7 mouse cellular contexts compared by ENCODE assay signal in the genomic region with DNA sequence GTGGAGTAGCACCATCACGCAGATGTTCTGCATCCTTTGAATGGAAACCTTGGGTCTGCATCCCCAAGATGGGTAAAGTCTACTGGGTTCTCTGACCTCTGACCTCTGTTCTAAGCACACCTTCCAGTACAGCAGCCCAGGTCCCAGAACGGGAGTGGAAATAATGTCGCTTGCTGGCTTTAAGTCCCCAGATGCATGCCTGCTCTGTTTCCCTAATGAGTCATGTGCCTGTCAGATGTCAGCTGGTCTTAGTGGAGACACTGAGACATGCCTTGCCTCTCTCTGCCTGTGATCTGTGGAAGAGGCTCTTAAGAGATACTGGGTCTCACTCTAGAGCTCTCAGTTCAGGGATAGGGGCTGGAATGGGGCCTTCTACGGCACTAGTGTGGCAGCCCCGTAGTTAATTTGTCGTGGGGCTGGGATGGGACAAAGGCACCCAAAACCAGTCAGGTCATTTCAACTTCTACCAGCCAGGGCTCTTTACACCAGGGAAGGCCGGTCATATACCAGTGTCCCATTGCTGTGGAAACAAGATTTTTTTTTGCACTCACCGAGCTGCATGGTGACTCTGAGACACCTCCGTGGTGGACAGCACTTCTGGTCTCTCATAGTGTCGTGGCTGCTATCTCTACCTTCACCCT.
DNase-seq lines count a peak whose midpoint lies in the region; ATAC-seq and TF ChIP-seq lines count a peak whose summit lies in the region.

No protein-coding gene starts in this region.

- WGBS in neural tube, embryonic 11.5 days: 27% methylated on average over 10 of the region's 10 CpGs
- WGBS in forebrain, embryonic 12.5 days: 16% methylated on average over 10 of the region's 10 CpGs
- WGBS in limb, embryonic 13.5 days: 42% methylated on average over 10 of the region's 10 CpGs
- 37% methylated on average over 10 of the region's 10 CpGs for WGBS in stomach, postnatal 0 days

- no peak for TF ChIP-seq CTCF in stomach, postnatal 0 days (IDR thresholded peaks at IDR 0.05; ENCODE audit: low read depth)

- H3K4me2 ChIP-seq in neural tube, embryonic 11.5 days (ENCODE audit: low read depth): peak overlapping the region; percentile 25; the same call in 1 of the 2 replicates
- peak overlapping the region; percentile 38 for H3K4me2 ChIP-seq in forebrain, embryonic 12.5 days
- no peak overlapping the region for H3K4me2 ChIP-seq in limb, embryonic 13.5 days (replicated peaks)
- H3K4me2 ChIP-seq in stomach, postnatal 0 days (replicated peaks; ENCODE audit: low read depth): no peak overlapping the region

- H3K9ac ChIP-seq in neural tube, embryonic 11.5 days (ENCODE audit: low read length): peak overlapping the region; percentile 62
- H3K9ac ChIP-seq in forebrain, embryonic 12.5 days: peak overlapping the region; percentile 59
- peak overlapping the region; percentile 43; the same call in 1 of the 2 replicates for H3K9ac ChIP-seq in limb, embryonic 13.5 days
- no peak overlapping the region for H3K9ac ChIP-seq in stomach, postnatal 0 days (ENCODE audit: low read length)

- no peak overlapping the region for H3K4me3 ChIP-seq in neural tube, embryonic 11.5 days (ENCODE audit: low read depth, low read length)
- 0 out of 2 replicates have a peak overlapping the region, but pooled peaks have one; percentile 2 for H3K4me3 ChIP-seq in forebrain, embryonic 12.5 days (replicated peaks)
- no peak overlapping the region for H3K4me3 ChIP-seq in limb, embryonic 13.5 days
- no peak overlapping the region for H3K4me3 ChIP-seq in stomach, postnatal 0 days (ENCODE audit: low read depth, low read length)

- H3K27ac ChIP-seq in neural tube, embryonic 11.5 days (ENCODE audit: low read depth, low read length): peak overlapping the region; percentile 98
- H3K27ac ChIP-seq in forebrain, embryonic 12.5 days: peak overlapping the region; percentile 99
- H3K27ac ChIP-seq in limb, embryonic 13.5 days: peak overlapping the region; percentile 84
- H3K27ac ChIP-seq in stomach, postnatal 0 days (replicated peaks): peak overlapping the region; percentile 79

- ATAC-seq in neural tube, embryonic 11.5 days (ENCODE audit: insufficient read depth, low FRiP score, low TSS enrichment): no peak
- ATAC-seq in forebrain, embryonic 12.5 days (ENCODE audit: low FRiP score): peak; percentile 9; the same call in 1 of the 2 replicates
- no peak for ATAC-seq in limb, embryonic 13.5 days (ENCODE audit: low FRiP score, low read depth)
- no peak; the same call in 1 of the 2 replicates for ATAC-seq in stomach, postnatal 0 days (ENCODE audit: low FRiP score, low TSS enrichment)

- no peaks in the 10 kb centered on the region for H3K27me3 ChIP-seq in neural tube, embryonic 11.5 days (ENCODE audit: control insufficient read depth, insufficient read depth, low read length)
- no peaks in the 10 kb centered on the region for H3K27me3 ChIP-seq in forebrain, embryonic 12.5 days
- H3K27me3 ChIP-seq in limb, embryonic 13.5 days: no peaks in the 10 kb centered on the region
- H3K27me3 ChIP-seq in stomach, postnatal 0 days (ENCODE audit: control insufficient read depth, insufficient read depth, low read length): no peaks in the 10 kb centered on the region

- no peak for TF ChIP-seq EP300 in stomach, postnatal 0 days (optimal IDR thresholded peaks at IDR 0.05)

- DNase-seq in neural tube, embryonic 11.5 days (ENCODE audit: low spot score): no peak
- no peak for DNase-seq in neural tube, embryonic 10.5 days (ENCODE audit: extremely low spot score, low spot score)
- DNase-seq in stomach, postnatal 0 days (ENCODE audit: low spot score): no peak
- no peak for DNase-seq in adipocyte (ENCODE audit: low spot score)
- DNase-seq in cerebellum, adult 11 months: no peak

- H3K36me3 ChIP-seq in neural tube, embryonic 11.5 days (ENCODE audit: control insufficient read depth, insufficient read depth, low read length): no peaks in the 10 kb centered on the region; the same call in none of the 2 replicates
- H3K36me3 ChIP-seq in forebrain, embryonic 12.5 days (replicated peaks): peaks cover 32% of the 10 kb centered on the region
- H3K36me3 ChIP-seq in limb, embryonic 13.5 days: peaks cover 82% of the 10 kb centered on the region
- peaks cover 4% of the 10 kb centered on the region; the same call in 1 of the 2 replicates for H3K36me3 ChIP-seq in stomach, postnatal 0 days (ENCODE audit: control insufficient read depth, insufficient read depth, low read length)

- no peaks in the 10 kb centered on the region for H3K9me3 ChIP-seq in neural tube, embryonic 11.5 days (ENCODE audit: control insufficient read depth, low read length)
- H3K9me3 ChIP-seq in forebrain, embryonic 12.5 days: no peaks in the 10 kb centered on the region
- H3K9me3 ChIP-seq in limb, embryonic 13.5 days: no peaks in the 10 kb centered on the region
- no peaks in the 10 kb centered on the region for H3K9me3 ChIP-seq in stomach, postnatal 0 days (ENCODE audit: control insufficient read depth, low read length)

- H3K4me1 ChIP-seq in neural tube, embryonic 11.5 days (ENCODE audit: control insufficient read depth, insufficient read depth, low read length): peaks cover 68% of the 10 kb centered on the region
- peaks cover 83% of the 10 kb centered on the region for H3K4me1 ChIP-seq in forebrain, embryonic 12.5 days
- peaks cover 67% of the 10 kb centered on the region for H3K4me1 ChIP-seq in limb, embryonic 13.5 days
- peaks cover 28% of the 10 kb centered on the region for H3K4me1 ChIP-seq in stomach, postnatal 0 days (replicated peaks; ENCODE audit: control insufficient read depth, insufficient read depth)

Comparison
In these comparisons a context has a peak if more than half of its experiments do, and no peak if none do; other contexts are left out.
1. H3K4me2 ChIP-seq: peak in neural tube, embryonic 11.5 days (single experiment) and forebrain, embryonic 12.5 days (single experiment); none in limb, embryonic 13.5 days (single experiment) and stomach, postnatal 0 days (single experiment).
2. Peak in every context shown above with its lines, with median percentiles within 50 percentile points of each other: H3K27ac ChIP-seq.